Mouse (Mus musculus) brain, embryonic 18.5 days (tissue): Measurements from ENCODE around the gene Krtap19-3.

Experiments
- DNase-seq: peaks from one replicate; pipeline ENCODE4 v3.0.0-alpha.2; 2012; ENCODE audit warnings: low read depth, low spot score

Krtap19-3 gene

GRCm38 (mm10) chr16:88877938-88878337 is at the start of gene Krtap19-3:
Gene Krtap19-3 (minus strand): TSS chr16:88878038.
- DNase-seq, result no peak

- DNase-seq, result no peak
Observed at GRCm38 (mm10) chr16:88896357-88896756, 18.5 kb upstream of the Krtap19-3 start, which contains the start of gene Krtap19-5. Gene Krtap19-5 (minus strand): TSS chr16:88896457.

- DNase-seq, result peak; percentile 71
Observed at GRCm38 (mm10) chr16:88886870-88887269, 9.0 kb upstream of the Krtap19-3 start.

GRCm38 (mm10) chr16:88884989-88885388 is 7.2 kb upstream of the Krtap19-3 start, which contains the start of gene Krtap19-4:
Gene Krtap19-4 (minus strand): TSS chr16:88885089.
- DNase-seq, result no peak

- DNase-seq, result no peak
Observed at GRCm38 (mm10) chr16:88874169-88874568, 3.7 kb downstream of the Krtap19-3 start, which contains the start of gene Krtap19-2. Gene Krtap19-2 (minus strand): TSS chr16:88874269.

GRCm38 (mm10) chr16:88869311-88869710 is 8.5 kb downstream of the Krtap19-3 start, which contains the start of gene Krtap19-1:
Gene Krtap19-1 (minus strand): TSS chr16:88869411.
- no peak for DNase-seq

GRCm38 (mm10) chr16:88864887-88865407 is 12.9 kb downstream of the Krtap19-3 start:
- DNase-seq, result no peak

GRCm38 (mm10) chr16:88851450-88851849 is 26.4 kb downstream of the Krtap19-3 start:
- DNase-seq, result no peak

GRCm38 (mm10) chr16:88848558-88848957 is 29.3 kb downstream of the Krtap19-3 start:
- no peak for DNase-seq

GRCm38 (mm10) chr16:88847363-88847762 is 30.5 kb downstream of the Krtap19-3 start:
- no peak for DNase-seq
